Mouse (Mus musculus) induced T-regulatory cell, adult 2 months (primary cell): ENCODE data around the gene Fbxo47.

Source experiments
- DNase-seq: peaks from one replicate; pipeline ENCODE4 v3.0.0-alpha.2; 2012; ENCODE audit warnings: low read depth

The Fbxo47 gene

DNA sequence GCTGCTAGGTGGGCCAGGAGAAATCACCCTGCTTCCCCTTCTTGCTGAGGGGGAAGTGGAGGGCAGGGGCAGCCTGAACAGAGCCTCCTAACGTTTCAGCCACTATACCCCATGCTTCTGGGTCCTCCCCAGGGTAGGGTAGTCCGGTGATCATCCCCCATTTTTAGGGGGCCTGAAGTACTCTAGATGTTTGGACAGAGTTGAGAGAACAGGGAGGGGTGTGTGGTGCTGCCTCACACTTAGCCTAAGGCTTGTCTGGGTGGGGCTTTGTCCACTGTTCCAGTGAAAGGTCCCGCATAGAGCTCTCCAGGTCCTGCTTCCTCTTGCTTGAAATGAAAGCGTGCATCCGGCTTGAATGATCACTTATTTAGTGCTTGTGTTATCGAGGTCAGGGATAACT, 53.5 kb downstream of the Fbxo47 start:
- no peak for DNase-seq

DNA sequence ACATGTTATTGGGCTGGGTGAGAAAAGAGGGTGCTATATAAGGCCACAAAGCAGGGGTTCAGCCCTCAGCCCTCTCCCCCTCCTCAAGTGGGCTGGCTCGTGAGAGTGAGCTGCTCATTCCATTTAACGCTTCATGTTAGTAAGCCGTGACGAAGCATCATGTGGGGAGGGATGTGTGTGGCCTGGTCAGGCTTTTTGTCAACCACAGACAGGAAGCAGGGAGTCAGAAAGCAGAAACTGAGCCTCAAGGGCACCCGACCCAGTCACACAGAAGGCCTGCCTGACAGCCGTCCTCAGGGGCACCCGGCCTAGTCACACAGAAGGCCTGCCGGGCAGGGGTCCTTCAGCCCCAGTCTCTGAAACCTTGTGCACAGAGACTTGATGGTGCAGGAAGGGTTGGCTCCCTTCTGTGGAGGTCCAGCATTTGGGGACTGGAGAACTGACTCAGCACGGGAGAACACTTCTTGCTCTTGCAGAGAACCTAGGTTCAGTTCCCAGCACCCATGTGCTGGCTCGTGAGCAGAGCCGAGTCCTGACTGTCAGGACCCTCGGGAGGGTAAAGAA, 54.0 kb downstream of the Fbxo47 start:
- DNase-seq: peak; percentile 62

DNA sequence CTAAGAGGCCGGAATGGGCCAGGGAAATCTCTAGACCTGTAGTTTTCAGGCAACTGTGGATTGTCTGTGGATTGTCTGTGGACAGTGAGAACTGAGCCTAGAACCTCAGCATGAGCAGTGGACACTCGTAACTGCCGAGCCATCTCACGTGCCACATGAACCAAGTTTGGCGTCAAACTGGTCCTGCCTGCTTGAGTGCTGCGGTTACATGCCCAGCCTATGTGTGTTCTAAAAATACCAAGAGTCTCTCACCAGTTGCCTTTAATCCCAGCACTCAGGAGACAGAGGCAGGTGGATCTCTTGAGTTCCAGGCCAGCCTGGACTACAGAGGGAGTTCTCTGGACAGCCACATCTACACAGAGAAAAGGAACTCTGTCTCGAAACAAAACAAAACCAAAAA, 54.6 kb downstream of the Fbxo47 start:
- no peak for DNase-seq

DNA sequence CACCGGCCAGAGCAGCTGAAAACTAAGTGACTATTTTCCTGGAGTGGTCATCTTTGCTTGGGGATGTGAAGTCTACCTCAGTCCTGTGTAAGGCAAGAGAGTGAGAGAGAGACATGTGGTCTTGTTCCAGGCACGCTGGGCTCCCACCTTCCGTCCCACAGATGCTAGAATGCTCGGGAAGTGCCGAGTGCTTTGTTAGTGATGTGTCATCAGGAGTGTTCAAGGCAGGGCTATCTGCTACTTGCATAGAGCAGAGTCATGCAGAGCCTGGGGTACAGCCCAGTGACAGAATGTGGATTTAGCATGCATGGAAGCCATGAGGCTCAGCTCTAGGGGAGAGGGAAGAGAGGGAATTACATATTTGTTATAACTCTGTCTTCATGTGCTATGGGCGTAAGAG, 56.3 kb downstream of the Fbxo47 start:
- DNase-seq: no peak

DNA sequence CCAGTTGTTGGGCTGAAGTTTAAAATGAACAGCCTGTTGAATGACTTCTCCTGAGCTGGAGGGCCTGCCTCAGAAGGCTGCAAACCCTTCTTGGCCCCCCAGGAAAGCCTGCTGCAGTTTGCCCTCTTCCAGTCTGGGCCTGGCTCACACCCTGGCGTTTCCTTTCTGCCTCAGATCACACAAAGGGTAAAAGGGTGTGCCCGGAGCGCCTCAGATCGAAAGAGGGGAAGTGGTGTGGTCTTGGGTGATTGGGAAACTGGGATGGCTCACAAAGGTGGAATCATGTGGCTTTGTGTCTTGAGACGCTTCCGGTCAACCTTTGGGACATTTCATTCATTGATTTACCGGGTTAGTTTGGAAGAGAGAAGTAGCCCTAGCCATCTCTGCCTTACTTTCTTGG, 57.5 kb downstream of the Fbxo47 start:
- DNase-seq: no peak

DNA sequence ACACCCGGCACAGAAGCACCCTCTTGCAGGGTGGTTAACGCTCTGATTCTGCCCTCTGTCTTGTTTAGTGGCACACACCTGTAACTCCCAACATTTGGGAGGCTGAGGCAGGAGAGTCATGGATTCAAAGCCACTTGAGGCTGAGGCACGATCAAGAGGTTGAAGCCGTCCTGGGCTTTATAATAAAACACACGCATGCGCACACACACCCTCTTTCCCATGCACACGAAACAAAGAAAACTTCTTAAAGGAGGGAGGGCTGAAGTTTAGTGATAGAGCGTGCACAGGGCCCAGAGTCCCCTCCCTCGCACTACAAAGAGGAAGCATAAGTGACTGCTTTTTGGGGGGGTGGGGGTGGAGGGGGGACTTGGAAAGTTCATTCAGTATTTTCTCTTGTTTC, 58.0 kb downstream of the Fbxo47 start:
- DNase-seq: peak; percentile 40

DNA sequence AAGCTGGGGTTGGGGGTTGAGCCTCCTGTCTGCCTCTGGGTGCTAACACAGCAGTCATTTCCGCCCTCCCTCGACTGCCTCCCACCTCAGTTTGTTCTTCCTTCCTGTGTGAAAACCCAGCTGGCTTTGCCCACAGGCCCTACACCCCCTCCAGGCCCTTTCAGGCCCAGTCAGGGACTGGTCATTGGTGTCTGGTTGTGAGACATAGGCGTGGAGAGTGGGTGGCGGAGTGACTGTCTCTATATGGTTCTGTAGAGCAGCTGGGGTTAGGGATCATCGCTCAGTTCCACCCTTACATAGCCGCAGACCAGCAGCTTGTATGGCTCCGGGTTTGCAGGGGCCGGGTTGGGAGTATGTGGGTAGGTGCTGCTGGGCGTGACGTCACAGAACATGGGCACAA, 58.7 kb downstream of the Fbxo47 start:
- DNase-seq: peak; percentile 85

DNA sequence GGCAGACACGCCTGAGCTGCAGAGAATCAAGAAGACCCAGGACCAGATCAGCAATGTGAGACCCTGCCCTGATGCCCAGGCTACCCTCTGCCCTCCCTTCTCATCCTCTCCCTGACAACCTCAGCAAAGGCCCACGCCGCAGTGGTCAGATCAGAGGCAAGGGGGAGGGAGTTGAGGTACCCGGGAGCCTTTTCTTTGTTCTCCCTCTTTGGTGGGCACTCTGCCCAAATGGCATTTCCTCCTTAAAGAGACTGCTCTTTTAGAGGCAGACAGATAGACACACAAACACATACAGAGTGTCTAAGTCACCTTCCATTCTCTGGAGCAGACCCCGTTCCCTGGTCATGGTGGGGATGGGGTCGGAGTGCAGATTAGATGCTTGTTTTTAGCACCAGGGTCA, 59.1 kb downstream of the Fbxo47 start:
- no peak for DNase-seq

DNA sequence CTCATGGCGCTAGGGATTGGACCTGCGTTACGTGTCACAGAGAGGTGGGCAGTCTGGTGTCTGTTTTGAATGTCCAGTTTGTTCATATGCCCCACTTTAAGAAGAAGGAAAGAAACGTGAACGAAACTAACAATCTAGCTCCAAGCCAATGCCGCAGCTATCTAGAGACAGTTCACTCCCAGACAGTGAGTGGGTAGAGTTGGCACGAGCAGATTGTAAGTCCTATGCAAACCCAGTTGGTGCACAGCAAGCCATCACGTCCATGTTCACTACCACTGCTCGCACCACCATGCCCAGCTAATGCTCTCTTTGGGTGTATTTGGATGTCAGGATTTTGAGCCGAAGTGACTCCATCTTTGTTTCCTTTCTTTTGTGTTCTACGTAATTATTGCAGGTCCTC, 59.8 kb downstream of the Fbxo47 start:
- no peak for DNase-seq

DNA sequence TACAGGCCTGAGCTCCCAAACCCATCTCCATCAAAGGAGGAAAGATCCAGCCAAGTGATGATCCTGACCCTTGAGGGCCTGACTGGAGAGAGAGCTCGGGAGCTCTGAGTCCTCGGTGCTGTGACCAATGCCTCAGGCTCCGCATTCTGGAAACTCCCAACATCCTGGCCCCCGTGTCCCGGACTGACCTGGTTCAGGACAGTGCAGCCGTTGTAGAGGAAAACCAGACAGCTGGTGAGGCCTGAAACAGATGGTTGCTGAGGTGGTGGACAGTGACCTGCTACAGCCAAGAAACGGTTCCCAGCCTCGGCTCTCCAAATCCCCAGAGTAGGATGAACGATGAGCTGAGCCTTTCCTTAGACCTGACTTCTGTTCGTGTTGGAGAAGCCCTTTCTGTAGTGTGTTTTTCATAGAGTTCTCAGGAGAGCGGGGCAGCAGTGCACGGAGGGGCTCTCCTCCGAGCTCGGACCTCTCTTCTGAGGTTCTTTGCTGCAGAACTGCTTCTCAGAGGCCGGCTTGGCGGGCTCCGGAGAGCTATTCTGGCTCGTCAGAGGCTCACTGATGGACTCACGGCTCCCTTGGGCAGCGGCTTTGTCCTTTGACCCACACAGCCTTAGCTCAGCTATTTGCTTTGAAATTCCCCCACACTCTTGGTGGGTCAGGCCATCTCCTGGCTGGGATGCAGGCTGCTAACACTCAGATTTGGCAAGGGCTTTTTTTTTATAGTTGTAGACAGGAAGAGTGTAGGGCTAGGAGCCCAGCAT, 60.9 kb downstream of the Fbxo47 start:
- DNase-seq: no peak

DNA sequence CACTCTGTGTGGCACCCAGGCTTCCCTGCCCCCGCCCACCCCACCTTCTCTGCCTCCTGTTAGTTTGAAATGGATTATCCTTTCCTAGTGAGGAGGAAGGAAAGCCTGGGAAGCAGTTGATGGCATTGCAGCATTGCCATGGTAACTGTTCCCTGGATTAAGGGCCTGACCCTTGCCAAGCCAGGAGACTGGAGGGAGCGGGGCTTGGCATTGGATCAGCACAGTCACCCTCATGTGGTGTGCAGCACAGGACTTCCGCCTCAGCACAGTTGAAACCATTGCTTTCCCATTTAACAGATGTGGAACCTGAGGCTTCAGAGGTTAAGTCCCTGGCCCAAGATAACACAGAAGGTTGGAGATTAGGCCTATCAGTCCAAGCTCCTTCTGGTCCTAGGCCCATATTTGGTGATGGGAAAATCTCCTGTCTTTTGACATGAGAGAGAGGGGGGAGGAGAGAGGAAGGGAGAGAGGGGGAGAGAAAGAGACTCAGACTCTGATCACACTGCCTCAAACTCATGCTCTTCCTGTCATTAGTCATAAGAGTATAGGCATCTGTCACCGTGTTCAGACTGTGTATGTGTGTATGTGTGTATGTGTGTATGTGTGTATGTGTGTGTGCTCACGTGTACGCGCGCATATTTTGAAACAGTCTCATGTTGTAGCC, 62.4 kb downstream of the Fbxo47 start:
- peak; percentile 76 for DNase-seq

DNA sequence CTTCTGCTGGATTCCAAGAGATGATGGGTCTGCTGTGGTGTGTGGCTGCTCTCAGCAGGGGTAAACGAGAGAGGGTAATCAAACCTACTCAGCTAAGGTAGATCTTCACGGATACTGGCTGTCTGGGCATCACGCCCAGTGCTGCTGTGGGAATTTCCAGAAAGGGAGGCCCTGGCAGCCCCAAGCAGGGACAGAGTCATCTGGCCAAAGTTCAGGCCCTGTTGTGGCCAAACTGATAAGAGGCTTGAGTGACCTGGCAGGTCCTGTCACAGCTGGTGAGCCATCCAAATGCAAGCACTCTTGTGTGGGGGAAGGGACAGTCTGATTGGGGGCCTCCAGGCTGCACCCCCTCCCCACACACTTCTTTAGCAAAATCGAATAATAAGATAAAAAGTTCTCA, 63.1 kb downstream of the Fbxo47 start:
- peak; percentile 45 for DNase-seq

DNA sequence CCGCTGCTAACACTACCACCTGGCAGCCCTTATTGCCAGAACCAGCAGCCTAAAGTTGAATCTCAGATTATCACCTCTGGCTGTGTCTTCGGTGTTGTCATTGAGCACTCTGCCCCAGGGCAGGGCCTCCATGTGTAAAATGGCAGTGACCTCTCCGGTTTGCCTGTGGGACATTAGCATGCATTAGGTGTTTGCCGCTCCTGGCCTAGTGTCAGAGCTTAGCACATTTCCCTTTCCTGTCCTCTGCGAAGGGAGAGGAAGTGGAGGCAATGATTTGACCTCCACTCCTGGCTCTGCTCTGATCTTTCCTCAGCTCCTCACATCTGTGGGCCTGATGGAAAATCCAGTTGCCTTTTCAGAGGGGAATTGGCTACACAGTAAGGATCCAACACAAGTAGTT, 64.0 kb downstream of the Fbxo47 start:
- DNase-seq: no peak

DNA sequence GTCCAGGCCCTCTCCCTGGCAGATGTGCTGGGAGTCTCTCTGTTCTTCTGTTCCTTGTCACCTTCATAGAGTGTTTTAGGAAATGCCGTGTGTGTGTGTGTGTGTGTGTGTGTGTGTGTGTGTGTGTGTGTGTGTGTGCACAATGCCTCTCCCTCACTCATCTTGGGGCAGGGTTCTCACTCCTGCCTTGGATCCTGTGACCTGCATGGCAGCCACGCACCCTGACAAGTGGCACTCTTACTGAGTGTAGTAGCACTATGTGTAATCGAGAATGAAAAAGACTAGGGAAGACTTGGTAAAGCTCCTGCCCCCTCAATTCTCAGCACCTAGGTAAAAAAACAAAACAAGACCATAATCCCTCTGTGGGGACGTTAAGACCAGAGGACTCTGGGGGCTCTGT, 64.9 kb downstream of the Fbxo47 start:
- DNase-seq: no peak

DNA sequence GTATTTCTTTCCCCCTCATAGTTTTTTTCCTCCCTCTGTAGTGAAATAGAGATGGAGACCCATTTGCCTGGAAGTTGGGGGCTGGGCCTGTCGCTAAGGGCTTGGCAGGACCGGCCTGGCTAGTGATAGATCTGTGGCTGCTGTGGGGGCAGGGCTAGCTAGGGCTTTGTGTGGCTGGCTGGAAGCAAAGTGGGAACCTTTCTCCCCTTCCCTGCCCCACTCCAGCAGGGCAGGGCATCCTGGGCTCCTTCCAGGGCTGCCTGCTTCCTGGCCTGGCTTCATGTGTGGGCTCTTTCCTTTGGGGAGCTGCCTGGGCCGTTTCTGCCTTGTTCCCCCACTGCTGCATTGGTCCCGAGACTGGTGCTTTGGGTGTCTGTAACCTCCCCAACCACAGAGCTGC, 65.4 kb downstream of the Fbxo47 start:
- no peak for DNase-seq

DNA sequence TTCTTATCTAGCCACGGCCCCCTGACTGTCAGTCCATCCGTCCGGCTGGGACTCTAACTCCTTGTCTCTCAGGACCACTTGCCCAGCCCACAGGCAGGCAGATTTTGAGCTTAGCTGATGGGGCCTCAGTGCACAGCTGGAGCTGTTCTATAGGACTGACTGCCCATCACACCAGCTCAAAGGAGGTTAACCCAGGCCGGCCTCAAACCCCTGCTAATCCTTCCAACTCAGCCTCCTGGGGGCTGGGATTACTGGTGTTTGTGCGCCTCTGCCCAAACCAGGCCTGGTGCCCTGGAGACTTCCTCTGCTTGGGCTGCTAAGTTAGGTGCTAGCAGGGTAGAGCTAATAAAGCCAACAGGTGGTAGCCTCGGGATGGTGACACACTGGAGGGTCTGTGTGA, 66.0 kb downstream of the Fbxo47 start:
- DNase-seq: no peak

DNA sequence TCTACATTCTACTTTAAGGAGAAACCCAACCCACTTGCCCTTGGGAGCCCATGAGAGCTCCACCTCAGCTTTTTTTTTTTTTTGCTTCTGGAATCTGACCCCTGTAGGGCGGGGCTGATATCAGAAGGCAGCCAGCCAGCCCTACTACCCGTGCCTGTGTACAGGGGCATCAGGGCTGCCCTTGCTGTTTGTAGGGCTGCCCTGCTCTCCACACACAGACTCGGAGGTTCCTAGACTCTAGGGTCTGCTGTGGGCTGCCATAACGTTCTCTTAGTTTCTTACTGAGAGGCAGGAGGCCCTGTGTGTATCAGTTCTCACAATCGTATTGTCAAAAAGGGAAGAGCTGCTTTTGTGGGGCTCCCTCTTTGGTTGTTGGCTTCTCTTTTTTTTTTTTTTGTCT, 66.6 kb downstream of the Fbxo47 start:
- DNase-seq: no peak

DNA sequence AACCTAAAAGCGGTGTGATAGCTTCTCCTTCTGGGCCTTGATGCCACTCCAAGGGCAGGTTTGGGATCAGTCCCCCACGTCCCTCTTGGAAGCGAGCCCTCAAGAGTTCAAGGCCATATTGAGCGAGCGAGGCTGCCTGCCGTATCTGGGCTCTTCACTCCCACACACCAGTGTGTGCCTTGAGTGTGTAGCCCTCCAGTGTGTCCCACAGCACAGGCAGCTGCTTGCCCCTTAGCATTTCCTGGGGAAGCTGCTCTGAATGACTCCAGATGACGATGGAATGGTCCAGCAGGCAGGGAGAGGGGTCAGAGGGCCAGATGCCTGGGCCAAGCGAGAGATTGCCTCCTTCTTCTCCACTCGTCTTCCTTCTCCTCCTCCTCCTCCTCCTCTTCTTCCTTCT, 67.0 kb downstream of the Fbxo47 start:
- no peak for DNase-seq

DNA sequence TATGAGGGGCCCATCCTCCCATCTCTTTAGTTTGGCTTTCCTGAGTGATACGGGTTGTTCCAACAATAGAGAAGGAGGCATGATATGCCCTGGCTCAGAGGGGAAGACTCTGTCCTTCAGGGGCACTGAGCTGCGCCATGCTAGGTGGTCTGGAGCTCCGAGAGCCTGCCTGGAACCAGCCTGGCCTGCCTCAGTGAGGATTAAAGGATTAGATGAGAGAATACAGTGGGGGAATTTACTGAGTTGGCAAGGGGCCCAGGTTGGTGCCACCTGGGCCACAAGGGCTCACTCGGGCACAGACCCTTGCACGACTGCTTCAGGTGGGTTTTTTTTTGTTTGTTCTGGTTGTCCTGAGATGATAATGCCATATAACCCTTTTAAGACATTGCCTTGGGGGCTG, 67.8 kb downstream of the Fbxo47 start:
- no peak for DNase-seq

DNA sequence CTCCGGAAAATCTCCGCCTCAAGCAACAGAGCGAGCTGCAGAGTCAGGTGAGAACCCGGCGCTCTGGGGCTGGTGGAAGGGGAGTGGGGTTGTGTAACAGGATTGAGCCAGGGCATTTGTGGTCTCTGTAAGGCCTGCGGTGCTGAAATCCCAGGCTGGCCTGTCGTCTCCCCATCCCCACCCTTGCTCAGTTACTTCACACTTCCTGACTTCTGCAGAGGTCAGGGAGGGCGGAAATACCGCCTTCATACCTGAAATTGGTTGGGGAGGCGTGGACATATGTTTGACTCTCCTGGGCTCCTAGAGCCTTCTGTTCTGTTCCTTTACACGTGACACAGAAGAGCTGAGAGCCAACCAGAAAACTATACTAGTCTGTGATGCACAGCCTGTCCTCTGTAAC, 68.2 kb downstream of the Fbxo47 start:
- no peak for DNase-seq

DNA sequence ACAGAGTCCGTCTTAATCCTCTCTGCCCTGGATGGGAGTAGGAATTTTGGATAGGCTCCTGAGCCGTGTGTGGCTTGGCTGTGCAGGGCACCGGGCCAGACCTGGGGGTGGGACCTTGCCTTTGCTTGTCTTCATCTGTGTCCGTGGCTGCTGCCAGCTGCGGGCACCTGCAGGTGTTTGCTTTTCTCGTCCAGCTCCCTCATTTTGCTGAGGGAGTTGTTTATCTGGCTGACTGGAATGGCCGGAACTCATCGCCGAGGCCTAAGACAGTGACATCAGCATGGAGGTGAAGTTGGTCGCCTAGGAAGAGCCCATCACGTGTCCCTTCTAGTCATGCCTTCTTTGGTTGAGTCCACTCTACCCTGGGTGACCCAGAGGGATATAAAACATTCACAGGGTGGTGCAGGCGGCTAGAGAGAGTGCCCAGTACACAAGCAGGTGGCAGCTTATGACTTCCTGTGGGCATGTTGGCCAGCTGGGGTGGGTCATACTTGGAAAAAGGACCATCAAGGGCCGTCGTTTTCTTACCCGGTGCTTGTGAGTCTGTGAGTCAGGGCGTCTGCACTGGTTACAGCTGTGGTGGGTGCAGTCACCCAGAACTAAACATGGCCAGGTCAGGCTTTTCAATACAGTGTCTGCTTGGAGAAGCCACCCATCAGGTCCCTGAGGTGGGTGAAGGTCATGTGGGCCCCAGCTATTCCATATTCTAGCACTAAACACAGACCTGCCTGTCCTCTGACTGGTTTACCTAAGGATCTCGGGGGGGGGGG, 70.0 kb downstream of the Fbxo47 start:
- DNase-seq: no peak

DNA sequence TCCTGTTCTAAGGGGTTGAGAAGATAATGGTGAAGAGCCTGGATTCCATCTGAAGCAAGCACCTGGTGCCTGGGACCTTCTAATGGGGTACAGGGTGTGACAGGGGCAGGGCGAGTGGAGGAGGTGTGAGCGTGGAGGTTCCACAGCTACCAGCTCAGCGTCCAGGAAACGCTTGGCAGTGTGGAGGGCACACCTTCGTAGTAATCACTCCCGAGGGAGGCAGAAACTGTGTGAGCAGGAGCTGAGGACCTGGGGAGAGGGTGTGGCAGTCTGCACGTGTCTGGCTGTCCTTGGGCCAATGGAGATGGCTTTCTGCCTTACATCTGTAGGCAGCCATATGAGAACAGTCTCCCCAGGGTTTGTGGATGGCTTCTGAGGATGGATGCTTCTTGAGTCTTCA, 70.9 kb downstream of the Fbxo47 start:
- no peak for DNase-seq

DNA sequence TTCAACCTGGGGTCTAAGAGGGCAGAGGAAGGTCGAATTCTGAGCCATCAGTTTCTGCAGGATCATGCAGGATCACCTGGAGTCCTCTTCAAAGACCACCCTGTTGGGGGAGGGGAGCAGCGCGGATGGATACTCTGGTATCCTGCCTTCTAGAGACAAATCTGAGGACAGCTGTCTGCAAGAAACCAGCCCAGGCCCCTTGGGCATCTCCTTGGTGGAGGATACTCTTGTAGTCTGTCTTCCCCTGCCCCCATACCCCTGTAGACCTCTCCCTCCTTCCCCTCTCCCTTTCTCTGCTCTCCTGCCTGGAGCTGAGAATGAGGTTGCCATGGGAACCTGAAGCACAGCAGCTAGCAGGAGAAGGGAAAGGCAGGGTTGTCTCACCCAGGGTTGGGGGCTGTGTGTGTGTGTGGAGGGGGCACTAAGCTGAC, 71.4 kb downstream of the Fbxo47 start:
- DNase-seq: no peak
